ENCODE assay signal across 14 mouse cellular contexts in the genomic region with DNA sequence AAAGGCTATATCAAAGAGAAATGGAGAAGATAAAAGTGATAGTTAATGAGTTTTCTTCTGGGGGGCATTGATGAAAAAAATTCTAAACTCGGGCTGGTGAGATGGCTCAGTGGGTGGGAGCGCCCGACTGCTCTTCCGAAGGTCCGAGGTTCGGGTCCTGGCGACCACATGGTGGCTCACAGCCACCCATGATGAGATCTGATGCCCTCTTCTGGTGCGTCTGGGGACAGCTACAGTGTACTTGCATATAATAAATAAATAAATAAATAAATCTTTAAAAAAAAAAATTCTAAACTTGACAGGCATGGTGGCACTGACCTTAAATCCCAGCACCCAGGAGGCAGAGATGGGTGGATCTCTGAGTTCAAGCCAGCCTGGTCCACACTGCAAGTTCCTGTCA. TPM values are rescaled to one million over a fixed set of nuclear protein-coding genes. Genes with fewer than 3 reads are reported as not detected.
"Had no signal": no experiment of that assay in that cellular context is flagged by ENCODE, and none has a peak within 500 bp of the region (broad histone marks: within the 10 kb centered on the region; RNA-seq: fewer than 3 reads in every experiment).

No protein-coding gene starts in this region.

- ATAC-seq: midbrain, embryonic 16.5 days had no signal

- H3K4me2 ChIP-seq: limb, embryonic 13.5 days; midbrain, embryonic 12.5 days; neural tube, embryonic 13.5 days had no signal

- H3K27ac ChIP-seq: limb, embryonic 13.5 days; liver, embryonic 14.5 days; midbrain, embryonic 12.5 days; neural tube, embryonic 13.5 days had no signal

- DNase-seq: kidney, adult 8-10 months; kidney, postnatal 25 days; layer of hippocampus, adult 9-11 months; layer of hippocampus, postnatal 36 days; lung, adult 18-20 months; retina, postnatal 1 day; thymus, adult 18-20 months; thymus, postnatal 25 days had no signal

- H3K9ac ChIP-seq: limb, embryonic 13.5 days; liver, embryonic 14.5 days; midbrain, embryonic 12.5 days; neural tube, embryonic 13.5 days had no signal

- H3K27me3 ChIP-seq: limb, embryonic 13.5 days; midbrain, embryonic 12.5 days; neural tube, embryonic 13.5 days had no signal

- H3K4me3 ChIP-seq: limb, embryonic 13.5 days; midbrain, embryonic 12.5 days; neural tube, embryonic 13.5 days had no signal

RNA-seq across cellular contexts. Expression of a gene that starts 12.1 kb away (rescaled TPM):
- total RNA-seq: liver, adult 2 months had no signal
